14 mouse cellular contexts compared by ENCODE assay signal in the genomic region with DNA sequence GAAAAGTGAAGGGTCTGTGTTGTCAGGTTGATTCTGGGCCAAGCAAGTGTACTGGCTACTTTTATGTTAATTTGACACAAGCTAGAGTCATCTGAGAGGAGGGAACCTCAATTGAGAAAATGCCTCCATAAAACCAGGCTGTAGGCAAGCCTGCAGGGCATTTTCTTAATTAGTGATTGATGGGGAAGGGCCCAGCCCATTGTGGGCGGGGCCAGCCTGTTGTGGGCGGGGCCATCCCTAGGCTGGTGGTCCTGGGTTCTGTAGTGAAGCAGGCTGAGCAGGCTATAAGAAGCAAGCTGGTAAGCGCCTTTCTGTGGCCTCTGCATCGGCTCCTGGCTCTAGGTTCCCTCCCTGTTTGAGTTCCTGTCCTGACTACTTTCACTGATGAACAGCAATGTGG.
"Had no signal": no experiment of that assay in that cellular context is flagged by ENCODE, and none has a peak within 500 bp of the region (broad histone marks: within the 10 kb centered on the region; RNA-seq: fewer than 3 reads in every experiment).

No protein-coding gene starts in this region.

- H3K4me3 ChIP-seq: midbrain, embryonic 10.5 days; midbrain, embryonic 13.5 days; neural tube, embryonic 12.5 days; stomach, embryonic 15.5 days had no signal

- H3K9ac ChIP-seq: lung, embryonic 14.5 days; midbrain, embryonic 13.5 days; neural tube, embryonic 12.5 days; stomach, embryonic 15.5 days had no signal

- H3K27me3 ChIP-seq: midbrain, embryonic 13.5 days; neural tube, embryonic 12.5 days; stomach, embryonic 15.5 days had no signal

- H3K4me2 ChIP-seq: lung, embryonic 14.5 days; midbrain, embryonic 13.5 days; neural tube, embryonic 12.5 days; stomach, embryonic 15.5 days had no signal

- H3K9me3 ChIP-seq: midbrain, embryonic 13.5 days; stomach, embryonic 15.5 days had no signal

- H3K27ac ChIP-seq: midbrain, embryonic 10.5 days; midbrain, embryonic 13.5 days; neural tube, embryonic 12.5 days; stomach, embryonic 15.5 days; stomach, postnatal 0 days had no signal

- H3K36me3 ChIP-seq: midbrain, embryonic 10.5 days; neural tube, embryonic 12.5 days; stomach, embryonic 15.5 days had no signal

- H3K4me1 ChIP-seq: midbrain, embryonic 10.5 days; midbrain, embryonic 13.5 days; neural tube, embryonic 12.5 days; stomach, embryonic 15.5 days had no signal

- DNase-seq: lung, adult 18-20 months; lung, embryonic 14.5 days; lung, postnatal 10 days; lung, postnatal 4 days; right cerebral cortex, postnatal 14 days; thymus, adult 2 months; thymus, postnatal 25 days; thymus, postnatal 4 days had no signal

- ATAC-seq: midbrain, embryonic 13.5 days; midbrain, embryonic 16.5 days had no signal
